Mouse (Mus musculus) adipocyte (in vitro differentiated cells): Measurements from ENCODE around the gene Tbc1d22b.

Experiments
- DNase-seq: peaks from one replicate; pipeline ENCODE4 v3.0.0-alpha.2; 2016; ENCODE audit warnings: low spot score

Gene Tbc1d22b

DNA sequence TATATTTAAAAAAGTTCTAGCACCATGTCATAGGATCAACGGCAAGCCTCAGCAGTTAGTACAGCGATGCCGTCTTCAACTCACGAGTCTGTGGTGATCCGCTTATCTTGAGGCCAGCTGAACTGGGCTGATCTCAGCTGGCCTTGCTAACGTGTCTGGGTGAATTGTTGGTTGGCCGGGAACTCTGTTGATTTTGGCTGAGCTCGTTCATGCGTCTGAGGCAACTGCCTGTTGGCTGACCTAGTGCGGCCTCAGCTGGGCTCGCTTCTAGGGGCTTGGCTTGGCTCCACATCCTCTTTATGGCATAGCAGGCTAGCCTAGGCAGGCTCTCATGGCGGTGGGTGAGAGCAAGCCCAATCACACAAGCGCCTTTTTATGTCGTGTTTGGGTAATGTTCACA lies 8.2 kb upstream of the Tbc1d22b start:
- peak; percentile 95 for DNase-seq

DNA sequence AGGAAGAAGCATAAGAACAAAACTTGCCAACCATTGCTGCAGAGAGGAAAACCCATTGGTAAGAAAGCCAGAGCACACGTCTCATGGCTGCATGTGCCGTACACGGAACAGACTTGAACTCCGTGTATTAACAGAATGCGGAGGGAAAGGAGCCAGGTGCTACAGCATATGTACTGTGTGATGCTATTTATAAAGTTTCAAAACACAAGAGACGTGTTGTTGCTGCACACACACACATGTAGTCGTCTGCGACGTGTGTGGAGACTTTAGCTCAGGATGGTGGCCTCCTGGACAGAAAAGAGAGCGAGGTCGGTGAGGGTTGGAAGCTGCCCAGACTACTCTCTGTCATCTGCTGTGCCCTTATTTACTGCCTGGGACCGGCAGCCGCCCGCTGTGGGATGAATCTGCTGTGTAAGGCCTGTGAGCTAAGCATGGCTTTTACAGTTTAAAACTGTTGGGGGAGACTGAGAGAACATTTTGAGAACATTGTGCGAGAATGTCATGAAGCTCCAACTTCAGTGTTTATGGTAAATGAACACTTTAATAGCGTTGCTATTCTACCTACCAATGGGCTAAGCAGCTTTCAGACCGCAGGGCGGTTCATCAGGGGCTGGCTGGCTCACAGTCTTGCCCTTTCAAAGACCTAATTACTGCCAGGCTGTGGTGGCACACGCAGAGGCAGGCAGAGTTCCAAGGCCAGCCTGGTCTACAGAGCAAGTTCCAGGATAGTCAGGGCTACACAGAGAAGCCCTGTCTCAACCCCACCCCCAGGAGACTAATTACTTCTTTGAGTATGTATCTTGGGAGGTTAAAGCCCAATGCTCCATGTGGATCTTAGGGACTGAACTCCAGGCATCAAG lies 6.5 kb upstream of the Tbc1d22b start:
- DNase-seq, result no peak

DNA sequence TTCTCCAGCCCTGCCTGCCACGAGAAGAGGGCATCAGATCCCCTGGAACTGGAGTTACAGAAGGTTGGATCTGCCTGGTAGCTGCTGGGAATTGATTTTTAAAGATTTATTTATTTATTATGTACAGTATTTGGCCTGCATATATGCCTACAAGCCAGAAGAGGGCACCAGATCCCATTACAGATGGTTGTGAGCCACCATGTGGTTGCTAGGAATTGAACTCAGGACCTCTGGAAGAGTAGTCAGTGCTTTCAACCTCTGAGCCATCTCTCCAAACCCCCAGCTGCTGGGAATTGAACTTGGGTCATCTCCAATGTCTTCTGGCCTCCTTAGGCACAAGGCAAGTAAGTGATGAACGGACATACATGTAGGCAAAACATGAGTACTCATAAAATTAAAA lies 5.5 kb upstream of the Tbc1d22b start:
- no peak for DNase-seq

DNA sequence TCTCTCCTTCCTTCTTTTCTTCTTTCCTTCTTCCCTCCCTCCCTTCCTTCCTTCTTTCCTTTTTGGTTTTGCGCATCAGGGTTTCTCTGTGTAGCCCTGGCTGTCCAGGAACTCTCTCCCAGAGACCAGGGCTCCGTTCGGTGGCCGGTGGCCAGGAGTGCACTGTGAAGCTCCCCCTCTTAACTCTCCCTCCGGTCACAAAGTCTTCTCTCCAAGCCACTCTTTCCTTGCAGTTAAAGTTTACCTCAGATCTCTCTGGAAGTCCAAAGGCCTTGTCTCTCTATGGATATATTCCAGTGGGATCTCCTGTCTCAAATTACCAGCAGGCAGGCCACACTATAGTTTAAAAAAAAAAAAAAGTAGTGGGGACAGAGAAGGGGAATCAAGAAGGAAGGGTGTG lies 4.3 kb upstream of the Tbc1d22b start:
- DNase-seq, result no peak

DNA sequence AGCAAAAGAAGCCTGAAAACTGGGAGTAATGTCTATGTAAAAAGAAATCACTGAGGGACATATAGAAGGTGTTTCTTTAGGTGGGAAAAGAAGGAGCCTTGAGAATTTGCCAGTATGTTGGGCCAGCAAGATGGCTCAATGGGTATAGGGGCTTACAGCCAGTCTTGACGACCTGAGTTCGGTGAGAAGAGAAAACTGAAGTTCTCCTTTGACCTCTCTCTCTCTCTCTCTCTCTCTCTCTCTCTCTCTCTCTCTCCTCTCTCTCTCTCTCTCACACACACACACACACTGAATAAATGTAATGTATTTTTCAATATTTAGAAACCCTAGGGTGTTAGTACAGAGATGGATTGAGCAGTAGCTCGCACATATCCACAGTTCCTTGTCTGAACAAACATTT lies 1.1 kb upstream of the Tbc1d22b start:
- DNase-seq, result no peak

DNA sequence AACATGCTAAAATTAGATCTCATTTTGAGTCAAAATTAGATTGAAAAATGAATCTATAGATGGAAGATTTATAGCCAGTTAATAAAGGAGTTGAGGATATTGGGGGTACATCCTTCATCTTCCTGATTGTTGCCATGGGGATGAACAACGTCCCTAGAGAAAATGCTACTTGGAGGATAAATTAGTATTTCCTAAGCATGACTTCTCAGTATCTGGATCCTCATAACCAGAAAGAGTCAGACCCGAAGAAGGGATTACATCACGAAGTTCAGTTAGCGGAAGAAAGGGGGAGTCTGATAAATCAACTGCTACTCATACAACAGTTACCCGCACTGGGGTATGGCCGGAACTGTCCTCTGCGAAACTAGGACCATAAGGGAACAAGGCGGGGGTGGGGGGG lies 591 bp upstream of the Tbc1d22b start:
- DNase-seq, result no peak

DNA sequence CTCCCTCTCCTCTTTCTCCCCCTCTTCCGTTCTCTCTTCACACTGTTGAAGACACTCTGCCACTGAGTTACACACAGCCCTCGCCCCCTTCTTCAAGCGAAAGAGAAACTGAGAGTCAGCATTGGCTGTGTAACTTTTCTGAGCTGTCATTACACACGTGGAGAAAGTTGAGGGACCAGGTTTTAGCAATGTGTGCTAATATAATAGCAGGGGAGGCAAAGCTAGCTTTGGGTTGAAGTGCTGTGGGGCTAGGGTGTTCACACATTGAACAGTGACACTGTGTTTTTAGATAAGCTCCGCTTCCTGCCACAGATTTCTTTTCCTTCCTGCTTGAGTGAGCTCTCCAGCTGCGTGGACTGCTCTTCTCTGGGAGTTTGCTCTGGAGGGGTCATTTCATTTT lies 1.4 kb downstream of the Tbc1d22b start:
- no peak for DNase-seq

DNA sequence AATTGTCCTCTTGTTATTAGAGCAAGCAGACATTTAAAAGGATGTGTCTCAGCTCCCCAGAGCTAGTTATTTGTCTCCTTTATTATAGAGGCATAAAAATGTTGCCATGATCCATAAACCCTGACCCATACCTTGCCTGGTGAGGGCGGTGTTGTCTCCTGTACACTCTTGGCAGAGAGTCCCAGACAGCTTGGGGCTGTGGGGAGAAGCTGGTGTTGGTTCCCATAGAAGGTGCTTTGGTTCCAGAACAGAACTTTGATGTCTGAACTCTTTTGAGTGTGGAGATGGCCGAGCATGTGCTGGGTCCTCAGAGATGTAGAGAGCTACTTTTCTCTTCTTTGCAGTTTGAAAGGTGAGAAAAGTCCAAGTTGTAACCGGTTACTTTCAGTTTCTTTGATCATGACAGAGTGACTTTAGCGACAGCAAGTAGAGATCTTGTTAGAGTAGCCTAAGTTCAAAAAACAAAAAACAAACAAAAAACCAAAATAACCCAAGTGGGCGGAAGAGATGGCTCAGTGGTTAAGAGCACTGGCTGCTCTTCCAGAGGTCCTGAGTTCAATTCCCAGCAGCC lies 2.7 kb downstream of the Tbc1d22b start, which contains the start of gene Tmem217:
Gene Tmem217 (minus strand): TSS at position 224 of the 571 bp plus-strand sequence.
- peak; percentile 16 for DNase-seq

DNA sequence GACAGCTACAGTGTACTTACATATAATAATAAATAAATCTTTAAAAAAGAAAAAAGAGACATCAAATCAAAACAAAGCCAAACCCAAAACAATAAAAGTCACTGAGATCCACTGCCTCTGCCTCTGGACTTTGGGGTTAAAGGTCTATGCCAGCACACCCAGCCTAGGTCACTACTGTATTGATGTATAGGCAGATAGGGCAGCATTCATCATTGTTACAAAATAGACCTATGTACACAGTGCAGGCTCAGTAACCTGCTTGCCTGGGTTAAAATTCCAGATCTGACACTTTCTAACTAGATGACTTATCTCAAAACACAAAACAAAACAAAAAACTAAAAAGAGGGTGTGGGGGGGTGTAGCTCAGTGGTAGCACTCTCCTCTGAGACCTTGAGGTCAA lies 4.6 kb downstream of the Tbc1d22b start:
- DNase-seq, result no peak

DNA sequence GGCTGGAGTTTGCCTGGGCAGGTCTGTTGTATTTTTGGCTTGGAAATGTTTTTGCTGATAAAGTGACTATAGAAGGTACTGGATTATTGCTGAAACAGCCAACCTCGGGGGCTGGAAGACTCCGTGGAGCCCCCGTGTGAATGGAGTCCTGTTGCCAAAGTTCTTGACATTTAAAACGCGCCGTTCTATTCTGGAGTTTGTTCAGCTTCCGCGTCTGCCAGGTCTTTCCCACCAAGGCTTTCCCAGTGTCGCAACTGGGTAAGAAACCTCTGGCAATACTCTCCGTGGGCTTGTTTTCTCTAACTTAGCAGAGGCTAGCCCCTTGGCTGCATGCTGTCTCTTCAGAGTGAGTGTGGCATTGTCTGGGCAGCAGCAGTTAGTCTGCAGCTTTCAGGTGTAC lies 6.9 kb downstream of the Tbc1d22b start:
- DNase-seq, result no peak

DNA sequence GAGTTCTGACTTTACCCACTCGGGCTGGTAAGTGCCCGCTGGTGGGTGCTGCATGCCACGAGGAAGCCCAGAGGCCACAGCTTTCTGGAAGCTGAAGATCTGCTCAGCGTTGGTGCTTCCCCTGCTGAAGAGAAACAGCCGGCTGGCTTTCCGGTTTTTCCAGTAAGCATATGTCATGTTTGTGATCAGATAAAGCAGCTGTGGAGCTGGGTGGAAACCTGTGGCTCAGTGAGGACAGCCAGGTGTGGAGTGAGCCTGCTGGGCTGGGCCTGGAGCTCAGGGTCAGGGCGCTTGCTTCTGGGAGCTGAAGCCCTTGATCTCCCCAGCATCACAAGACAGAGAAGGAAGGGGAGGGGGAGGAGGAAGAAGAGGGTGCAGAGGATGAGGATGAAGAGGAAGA lies 7.3 kb downstream of the Tbc1d22b start:
- DNase-seq, result no peak

DNA sequence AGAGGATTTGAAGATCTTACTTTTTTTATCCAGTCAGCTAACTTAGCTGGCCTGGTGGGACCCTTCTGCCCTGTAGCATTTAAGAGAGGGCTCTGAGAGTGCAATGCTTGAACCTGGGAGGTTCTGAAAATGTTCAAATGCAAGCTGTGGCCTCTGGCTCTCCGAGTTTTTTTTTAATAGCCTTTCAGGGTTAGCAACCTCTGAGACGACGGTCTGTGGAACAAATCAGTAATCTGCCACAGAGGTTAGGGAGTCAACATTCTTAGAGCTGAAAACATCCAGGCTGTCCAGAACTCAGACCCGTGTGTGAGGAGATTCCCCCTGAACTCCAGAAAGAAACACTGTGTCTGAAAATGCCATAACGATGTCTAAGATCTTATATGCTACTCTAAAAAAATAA lies 8.9 kb downstream of the Tbc1d22b start:
- DNase-seq, result no peak

DNA sequence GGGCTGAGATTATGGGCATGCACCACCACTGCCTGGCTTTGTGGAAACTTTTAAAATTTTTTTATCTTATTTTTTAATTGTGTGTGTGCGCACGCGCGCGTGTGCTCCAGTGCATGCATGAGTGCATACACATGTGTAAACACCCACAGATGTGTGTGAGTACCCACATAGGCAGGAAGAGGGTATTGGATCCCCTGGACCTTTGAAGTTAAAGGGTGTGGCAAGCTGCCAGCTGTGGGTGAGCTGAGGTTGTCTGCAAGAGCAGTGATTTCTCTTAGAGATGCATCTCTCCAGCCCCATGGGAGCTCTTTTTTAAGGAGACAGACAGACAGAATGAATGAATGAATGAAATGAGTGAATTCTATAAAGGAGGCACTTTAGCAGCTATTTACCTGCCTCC lies 15.9 kb downstream of the Tbc1d22b start:
- DNase-seq, result no peak

DNA sequence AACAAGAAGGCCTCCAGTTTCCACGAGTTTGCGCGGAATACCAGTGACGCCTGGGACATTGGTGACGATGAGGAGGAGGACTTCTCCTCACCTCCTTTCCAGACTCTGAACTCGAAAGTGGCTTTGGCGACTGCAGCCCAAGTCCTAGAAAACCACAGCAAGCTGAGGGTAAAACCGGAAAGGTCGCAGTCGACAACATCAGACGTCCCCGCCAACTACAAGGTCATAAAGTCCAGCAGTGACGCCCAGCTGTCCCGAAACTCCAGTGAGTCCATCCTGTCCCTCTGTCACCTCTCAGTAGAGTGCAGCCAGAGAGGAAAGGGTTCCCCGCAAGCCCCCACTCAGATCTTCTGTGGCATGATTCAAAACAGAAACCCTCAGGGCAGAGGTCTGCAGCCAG lies 18.9 kb downstream of the Tbc1d22b start:
- DNase-seq, result no peak

DNA sequence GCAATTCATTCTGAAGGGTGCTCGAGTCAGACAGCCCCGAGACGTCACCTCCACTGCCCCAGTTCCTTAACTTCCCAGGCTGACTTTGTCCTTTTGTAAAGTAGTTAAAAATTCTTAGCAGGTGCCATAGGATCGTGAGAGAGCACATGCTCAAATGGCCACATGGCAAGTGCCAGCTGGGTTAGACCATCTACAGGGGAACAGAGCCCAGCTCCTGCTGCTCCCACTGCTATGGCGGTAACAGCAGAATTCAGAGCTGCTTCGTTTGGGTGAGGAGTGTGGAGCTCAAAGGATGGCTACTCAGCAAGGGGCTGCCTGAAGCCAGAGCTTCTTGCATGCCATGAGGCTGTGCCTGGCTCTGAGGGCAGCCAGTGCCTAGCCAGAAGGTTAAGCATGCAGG lies 20.2 kb downstream of the Tbc1d22b start:
- no peak for DNase-seq

DNA sequence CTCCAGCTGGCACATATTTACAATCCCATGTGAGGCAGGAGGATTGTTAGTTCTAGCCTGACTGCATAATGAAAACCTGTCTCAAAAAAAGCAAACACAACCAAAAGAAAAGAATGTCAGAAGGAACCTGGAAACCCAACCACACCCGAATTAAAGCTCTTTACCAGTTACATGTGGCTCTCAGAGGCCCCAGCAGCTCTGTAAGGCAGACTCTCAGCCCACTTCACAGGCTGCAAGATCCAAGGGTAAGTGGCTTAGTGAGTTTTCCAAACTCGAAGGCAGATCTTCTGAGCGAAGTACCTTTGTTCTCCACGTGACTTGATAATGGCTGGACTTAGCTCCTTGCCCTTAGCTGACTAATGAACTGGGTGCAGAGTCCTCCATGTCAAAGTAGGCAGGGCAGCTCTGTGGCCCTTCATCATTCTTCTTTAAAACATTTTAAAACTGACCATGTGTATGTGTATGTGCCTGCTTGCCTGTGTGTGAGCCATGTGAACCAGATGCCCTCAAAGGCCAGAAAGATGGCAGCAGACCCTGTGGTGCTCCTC lies 30.1 kb downstream of the Tbc1d22b start:
- DNase-seq, result no peak

DNA sequence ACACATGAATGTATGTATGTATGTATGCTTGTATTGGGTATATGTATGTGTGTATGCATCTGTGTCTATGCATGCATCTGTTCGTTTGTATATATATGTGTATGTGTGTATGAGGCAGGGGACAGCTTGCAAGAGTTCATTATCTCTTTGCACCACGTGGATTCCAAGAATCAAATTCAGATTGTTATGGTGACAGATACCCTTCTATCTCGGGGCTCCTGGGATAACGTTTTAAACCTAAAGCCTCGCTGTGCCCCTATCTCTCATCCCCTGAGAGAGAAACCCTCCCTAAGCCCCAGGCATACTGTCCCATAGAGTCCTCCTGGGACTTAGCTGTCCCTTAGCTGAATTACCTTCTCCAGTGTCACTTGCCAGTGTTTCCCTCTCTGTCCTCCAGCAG lies 34.0 kb downstream of the Tbc1d22b start:
- no peak for DNase-seq

DNA sequence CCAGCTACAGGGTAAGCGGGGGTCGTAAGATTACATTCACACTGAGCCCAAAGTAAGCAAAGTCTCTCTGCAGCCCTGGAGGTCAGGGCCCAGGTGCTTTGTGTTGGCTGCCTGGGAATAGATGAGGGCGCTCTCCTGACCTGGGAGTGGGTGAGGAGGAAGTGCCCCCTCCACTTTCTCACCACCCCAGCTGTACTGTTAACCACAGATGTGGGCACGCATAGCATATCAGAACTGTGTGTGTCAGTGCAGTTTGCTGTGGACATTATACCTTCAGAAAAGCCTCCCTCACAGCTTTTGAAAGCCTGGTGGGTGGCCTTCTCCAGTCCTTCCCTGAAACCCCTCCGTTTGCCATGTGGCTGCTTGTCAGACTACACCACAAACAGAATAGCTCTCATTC lies 34.7 kb downstream of the Tbc1d22b start:
- no peak for DNase-seq

DNA sequence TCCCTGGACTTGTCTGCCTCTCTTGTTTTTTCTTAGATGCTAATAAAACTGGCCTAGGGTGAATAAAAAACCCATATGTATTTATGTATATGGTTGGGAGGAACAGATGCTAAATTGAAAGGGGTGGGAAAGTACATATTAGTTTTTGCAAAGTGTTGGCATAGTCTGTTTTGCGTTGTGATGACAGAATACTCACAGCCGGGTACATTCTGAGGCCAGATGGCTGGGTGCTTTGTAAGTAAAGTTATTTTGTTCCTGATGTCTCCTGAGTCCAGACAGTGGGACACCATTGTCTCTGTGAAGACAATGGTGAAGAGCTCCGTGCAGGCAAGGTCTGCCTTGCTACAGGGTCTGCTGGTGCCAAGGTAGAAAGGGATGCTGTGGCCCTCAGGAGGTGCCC lies 35.2 kb downstream of the Tbc1d22b start:
- no peak for DNase-seq

DNA sequence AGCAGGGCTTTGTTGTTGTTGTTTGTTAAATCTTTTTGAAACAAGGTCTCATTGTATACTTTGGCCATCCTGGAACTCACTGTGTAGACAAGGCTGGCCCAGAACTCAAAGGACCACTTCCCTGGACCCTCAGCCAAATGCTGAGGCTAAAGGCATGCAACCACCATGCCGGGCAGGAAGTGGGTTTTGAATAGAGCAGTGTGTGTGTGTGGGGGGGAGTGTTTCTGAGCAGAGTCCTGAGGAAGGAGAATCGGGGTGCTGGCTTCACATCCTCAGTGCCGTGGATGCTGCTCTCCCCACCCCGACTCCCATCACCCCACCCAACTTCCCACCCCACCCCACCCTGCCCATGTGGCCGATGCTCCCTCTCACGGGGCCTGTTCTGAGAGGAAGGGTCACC lies 35.9 kb downstream of the Tbc1d22b start:
- no peak for DNase-seq

DNA sequence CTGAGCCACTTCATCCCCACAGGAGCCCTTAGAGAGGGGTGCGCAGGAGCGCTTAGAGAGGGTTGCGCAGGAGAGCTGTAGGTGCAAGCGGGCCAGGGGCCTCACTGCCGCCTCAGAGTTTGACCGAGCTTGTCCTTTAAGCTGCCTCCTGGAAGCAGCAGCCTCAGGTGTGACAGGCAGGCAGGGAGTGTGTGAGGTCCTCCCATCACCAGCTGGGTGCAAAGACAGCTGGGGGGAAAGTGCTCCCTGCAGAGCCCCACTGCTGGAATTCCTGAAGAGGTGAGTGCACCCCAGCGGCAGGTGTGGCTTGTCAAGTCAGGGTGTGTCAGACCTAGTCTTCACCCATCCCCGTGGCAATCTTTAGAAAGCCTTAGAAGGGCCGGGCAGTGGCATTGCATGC lies 37.3 kb downstream of the Tbc1d22b start:
- DNase-seq, result no peak

DNA sequence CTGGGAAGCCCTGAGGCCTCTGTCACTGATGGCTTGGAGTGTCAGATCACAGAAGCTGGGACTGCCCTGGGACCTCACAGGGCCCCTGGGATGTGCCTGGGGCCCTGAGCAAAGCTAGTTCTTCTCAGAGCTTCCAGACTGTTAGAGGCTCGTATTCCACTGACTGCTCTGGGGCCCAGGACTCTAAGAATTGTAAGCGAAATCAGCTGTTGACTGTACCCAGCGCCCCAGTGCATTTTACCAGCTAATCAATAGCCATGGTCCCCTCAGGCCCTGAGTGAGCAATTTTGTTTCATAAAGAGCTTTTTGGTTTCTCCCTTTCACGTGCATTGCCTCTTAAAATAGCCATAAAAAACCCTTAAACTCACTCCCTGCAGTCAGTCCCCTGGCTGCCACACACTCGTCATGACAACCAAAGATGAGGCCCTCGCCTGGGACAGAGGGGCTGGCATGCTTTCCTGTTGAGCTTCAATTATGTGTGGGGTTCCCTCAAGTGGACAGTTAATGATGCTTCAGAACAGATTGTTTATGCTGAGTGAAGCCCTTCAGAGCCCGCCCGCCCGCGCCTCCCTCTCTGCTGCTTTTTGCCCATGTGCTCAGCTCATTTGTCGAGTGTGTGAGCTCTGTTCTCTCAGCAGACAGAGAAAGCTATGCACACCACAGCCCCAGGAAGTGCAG lies 39.8 kb downstream of the Tbc1d22b start:
- DNase-seq, result no peak
